Mouse (Mus musculus): ENCODE measurements around the gene Ddx39. TPM values are rescaled to one million over a fixed set of nuclear protein-coding genes. Genes with fewer than 3 reads are reported as not detected.

Ddx39 gene
- polyA plus RNA-seq, 1 experiment from 2014 or later = 116 TPM

GRCm38 (mm10) chr8:83679866-83680265 lies 35.1 kb upstream of the Ddx39 start:
- Histone ChIP-seq H3K9ac (replicated peaks; ENCODE audit: low read depth, low read length) (no peak overlapping the region), H3K4me3 (replicated peaks; ENCODE audit: low read length) (no peak overlapping the region), H3K4me1 (replicated peaks; ENCODE audit: control insufficient read depth, insufficient read depth, low read length) (no peaks in the 10 kb centered on the region), H3K9me3 (ENCODE audit: control insufficient read depth, low read length) (no peaks in the 10 kb centered on the region), H3K27ac (ENCODE audit: low read length) (no peak overlapping the region), H3K27me3 (replicated peaks; ENCODE audit: control insufficient read depth, insufficient read depth, low read length) (no peaks in the 10 kb centered on the region), H3K36me3 (ENCODE audit: control insufficient read depth, insufficient read depth) (peaks cover 25% of the 10 kb centered on the region), H3K4me2 (ENCODE audit: low read length) (no peak overlapping the region)
- WGBS = 94% methylated on average over 12 of the region's 12 CpGs
- ATAC-seq = no peak

- no peaks in the 10 kb centered on the region for H3K4me1 ChIP-seq (replicated peaks; ENCODE audit: control insufficient read depth, insufficient read depth, low read length)
- ATAC-seq = no peak
- no peaks in the 10 kb centered on the region for H3K27me3 ChIP-seq (replicated peaks; ENCODE audit: control insufficient read depth, insufficient read depth, low read length)
- peaks cover 29% of the 10 kb centered on the region for H3K36me3 ChIP-seq (ENCODE audit: control insufficient read depth, insufficient read depth)
- no peaks in the 10 kb centered on the region for H3K9me3 ChIP-seq (ENCODE audit: control insufficient read depth, low read length)
- no peak overlapping the region for H3K9ac ChIP-seq (replicated peaks; ENCODE audit: low read depth, low read length)
- no peak overlapping the region for H3K27ac ChIP-seq (ENCODE audit: low read length)
- WGBS = 82% methylated on average over 5 of the region's 5 CpGs
- no peak overlapping the region for H3K4me2 ChIP-seq (ENCODE audit: low read length)
- no peak overlapping the region for H3K4me3 ChIP-seq (replicated peaks; ENCODE audit: low read length)
These were observed 34.4 kb upstream of the Ddx39 start for GRCm38 (mm10) chr8:83680603-83681002.

- H3K4me1 ChIP-seq (replicated peaks; ENCODE audit: control insufficient read depth, insufficient read depth, low read length) = no peaks in the 10 kb centered on the region
- H3K4me2 ChIP-seq (ENCODE audit: low read length) = no peak overlapping the region
- no peak overlapping the region for H3K4me3 ChIP-seq (replicated peaks; ENCODE audit: low read length)
- WGBS = 40% methylated on average over 6 of the region's 6 CpGs
- H3K27me3 ChIP-seq (replicated peaks; ENCODE audit: control insufficient read depth, insufficient read depth, low read length) = no peaks in the 10 kb centered on the region
- peaks cover 27% of the 10 kb centered on the region for H3K36me3 ChIP-seq (ENCODE audit: control insufficient read depth, insufficient read depth)
- H3K9ac ChIP-seq (replicated peaks; ENCODE audit: low read depth, low read length) = no peak overlapping the region
- no peaks in the 10 kb centered on the region for H3K9me3 ChIP-seq (ENCODE audit: control insufficient read depth, low read length)
- no peak for ATAC-seq
- H3K27ac ChIP-seq (ENCODE audit: low read length) = no peak overlapping the region
These were observed 33.9 kb upstream of the Ddx39 start for GRCm38 (mm10) chr8:83681099-83681498.

- peaks cover 18% of the 10 kb centered on the region for H3K36me3 ChIP-seq (ENCODE audit: control insufficient read depth, insufficient read depth)
- no peaks in the 10 kb centered on the region for H3K27me3 ChIP-seq (replicated peaks; ENCODE audit: control insufficient read depth, insufficient read depth, low read length)
- H3K4me2 ChIP-seq (ENCODE audit: low read length) = no peak overlapping the region
- H3K9me3 ChIP-seq (ENCODE audit: control insufficient read depth, low read length) = no peaks in the 10 kb centered on the region
- H3K4me3 ChIP-seq (replicated peaks; ENCODE audit: low read length) = no peak overlapping the region
- no peak overlapping the region for H3K27ac ChIP-seq (ENCODE audit: low read length)
- WGBS = 95% methylated on average over 9 of the region's 9 CpGs
- no peak for ATAC-seq
- no peaks in the 10 kb centered on the region for H3K4me1 ChIP-seq (replicated peaks; ENCODE audit: control insufficient read depth, insufficient read depth, low read length)
- H3K9ac ChIP-seq (replicated peaks; ENCODE audit: low read depth, low read length) = no peak overlapping the region
These were observed 30.5 kb upstream of the Ddx39 start for GRCm38 (mm10) chr8:83684517-83684916.

- H3K9me3 ChIP-seq (ENCODE audit: control insufficient read depth, low read length) = no peaks in the 10 kb centered on the region
- no peak overlapping the region for H3K4me3 ChIP-seq (replicated peaks; ENCODE audit: low read length)
- H3K4me2 ChIP-seq (ENCODE audit: low read length) = no peak overlapping the region
- no peaks in the 10 kb centered on the region for H3K4me1 ChIP-seq (replicated peaks; ENCODE audit: control insufficient read depth, insufficient read depth, low read length)
- no peak overlapping the region for H3K27ac ChIP-seq (ENCODE audit: low read length)
- WGBS = 94% methylated on average over 6 of the region's 6 CpGs
- no peaks in the 10 kb centered on the region for H3K27me3 ChIP-seq (replicated peaks; ENCODE audit: control insufficient read depth, insufficient read depth, low read length)
- H3K36me3 ChIP-seq (ENCODE audit: control insufficient read depth, insufficient read depth) = peaks cover 27% of the 10 kb centered on the region
- ATAC-seq = no peak
- H3K9ac ChIP-seq (replicated peaks; ENCODE audit: low read depth, low read length) = no peak overlapping the region
These were observed 25.7 kb upstream of the Ddx39 start for GRCm38 (mm10) chr8:83689264-83689663.

- Histone ChIP-seq H3K27me3 (replicated peaks; ENCODE audit: control insufficient read depth, insufficient read depth, low read length) (no peaks in the 10 kb centered on the region), H3K4me1 (replicated peaks; ENCODE audit: control insufficient read depth, insufficient read depth, low read length) (peaks cover 16% of the 10 kb centered on the region), H3K4me2 (ENCODE audit: low read length) (no peak overlapping the region), H3K9ac (replicated peaks; ENCODE audit: low read depth, low read length) (no peak overlapping the region), H3K4me3 (replicated peaks; ENCODE audit: low read length) (no peak overlapping the region), H3K9me3 (ENCODE audit: control insufficient read depth, low read length) (no peaks in the 10 kb centered on the region), H3K27ac (ENCODE audit: low read length) (no peak overlapping the region), H3K36me3 (ENCODE audit: control insufficient read depth, insufficient read depth) (peaks cover 20% of the 10 kb centered on the region)
- ATAC-seq = no peak
- WGBS = 87% methylated on average over 10 of the region's 10 CpGs
These were observed 21.3 kb upstream of the Ddx39 start for GRCm38 (mm10) chr8:83693609-83694236.

GRCm38 (mm10) chr8:83694369-83695160 lies 20.4 kb upstream of the Ddx39 start:
- H3K9me3 ChIP-seq (ENCODE audit: control insufficient read depth, low read length) = no peaks in the 10 kb centered on the region
- no peak for ATAC-seq
- peaks cover 18% of the 10 kb centered on the region for H3K36me3 ChIP-seq (ENCODE audit: control insufficient read depth, insufficient read depth)
- WGBS = 89% methylated on average over 11 of the region's 11 CpGs
- H3K27ac ChIP-seq (ENCODE audit: low read length) = no peak overlapping the region
- H3K4me3 ChIP-seq (replicated peaks; ENCODE audit: low read length) = no peak overlapping the region
- H3K4me2 ChIP-seq (ENCODE audit: low read length) = no peak overlapping the region
- no peaks in the 10 kb centered on the region for H3K27me3 ChIP-seq (replicated peaks; ENCODE audit: control insufficient read depth, insufficient read depth, low read length)
- H3K9ac ChIP-seq (replicated peaks; ENCODE audit: low read depth, low read length) = no peak overlapping the region
- peaks cover 19% of the 10 kb centered on the region for H3K4me1 ChIP-seq (replicated peaks; ENCODE audit: control insufficient read depth, insufficient read depth, low read length)

GRCm38 (mm10) chr8:83695351-83696106 lies 19.4 kb upstream of the Ddx39 start:
- WGBS = 83% methylated on average over 16 of the region's 17 CpGs
- H3K9ac ChIP-seq (replicated peaks; ENCODE audit: low read depth, low read length) = no peak overlapping the region
- no peaks in the 10 kb centered on the region for H3K9me3 ChIP-seq (ENCODE audit: control insufficient read depth, low read length)
- no peaks in the 10 kb centered on the region for H3K27me3 ChIP-seq (replicated peaks; ENCODE audit: control insufficient read depth, insufficient read depth, low read length)
- H3K36me3 ChIP-seq (ENCODE audit: control insufficient read depth, insufficient read depth) = peaks cover 15% of the 10 kb centered on the region
- ATAC-seq = no peak
- H3K4me2 ChIP-seq (ENCODE audit: low read length) = no peak overlapping the region
- peaks cover 24% of the 10 kb centered on the region for H3K4me1 ChIP-seq (replicated peaks; ENCODE audit: control insufficient read depth, insufficient read depth, low read length)
- H3K27ac ChIP-seq (ENCODE audit: low read length) = no peak overlapping the region
- H3K4me3 ChIP-seq (replicated peaks; ENCODE audit: low read length) = no peak overlapping the region

Measured in forebrain, embryonic 16.5 days (tissue).